Mouse (Mus musculus): ENCODE data around the gene Sfxn1.

DNA sequence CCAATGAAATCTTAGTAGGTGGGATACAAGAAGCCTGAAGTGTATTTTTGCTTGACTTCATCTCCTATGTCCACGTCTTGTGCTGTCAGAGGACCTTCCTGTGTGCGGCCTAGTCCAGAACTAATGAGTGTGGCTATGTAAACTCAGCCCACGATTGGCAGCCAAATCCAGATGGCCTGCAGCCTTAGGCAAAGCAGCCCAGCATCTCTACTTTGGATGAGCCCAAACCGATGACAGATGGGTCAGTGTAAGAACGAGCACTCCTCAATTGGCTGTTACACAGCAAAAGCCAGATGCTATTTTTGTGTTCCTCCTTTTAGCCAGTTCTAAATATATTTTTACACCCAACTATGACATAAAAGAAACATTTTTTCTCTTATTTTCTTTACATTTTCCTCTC, 48.4 kb upstream of the Sfxn1 start:
- TF ChIP-seq CTCF (IDR thresholded peaks at IDR 0.05; ENCODE audit: low read depth, low read length) (no peak), POLR2A (IDR thresholded peaks at IDR 0.05; ENCODE audit: extremely low read depth, insufficient read depth, low read length) (no peak)
